Mouse (Mus musculus): ENCODE results near the gene Ssrp1. TPM values are rescaled to one million over a fixed set of nuclear protein-coding genes. Genes with fewer than 3 reads are reported as not detected.
A peak's percentile ranks its signal among the peaks of the same experiment; 100 is the strongest.

The Ssrp1 gene
- polyA plus RNA-seq, 1 experiment from 2014 or later: 271 TPM

DNA sequence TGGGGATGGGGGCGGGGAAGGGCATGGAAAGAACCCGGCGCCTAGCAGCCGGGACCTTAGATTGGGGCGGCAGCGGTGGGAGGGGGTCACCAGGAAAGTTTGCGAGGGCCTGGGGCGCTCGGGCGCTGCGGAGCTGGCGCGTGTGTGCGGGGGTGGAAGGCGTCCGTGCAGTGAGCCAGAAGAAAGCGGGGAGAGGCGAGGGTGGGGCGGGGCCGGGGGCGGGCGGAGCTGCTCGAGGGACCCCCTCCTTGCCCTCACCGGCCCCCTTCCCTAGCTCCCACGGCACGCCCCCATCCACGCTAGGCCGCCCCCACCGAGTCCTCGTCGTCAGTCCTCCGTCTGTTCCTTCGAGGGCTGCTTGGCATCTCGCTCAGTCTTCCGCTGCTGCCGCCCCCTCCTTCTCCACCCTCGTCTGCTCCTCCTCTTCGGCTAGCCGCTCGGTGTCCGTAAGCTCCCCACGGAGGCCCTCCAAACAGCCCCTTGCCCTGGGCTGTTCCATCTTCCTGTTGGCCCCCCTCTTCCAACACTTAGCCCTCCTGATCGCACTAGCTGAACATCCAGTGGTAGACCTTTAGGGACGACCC, 11.2 kb downstream of the Ssrp1 start:
- no peaks in the 10 kb centered on the region for H3K9me3 ChIP-seq (ENCODE audit: control insufficient read depth, low read length)
- peak overlapping the region; percentile 78 for H3K4me2 ChIP-seq (ENCODE audit: low read depth, low read length)
- peak; percentile 71 for ATAC-seq (ENCODE audit: low read depth)
- peak overlapping the region; percentile 97 for H3K27ac ChIP-seq (ENCODE audit: low read length)
- peak overlapping the region; percentile 80 for H3K9ac ChIP-seq (ENCODE audit: low read length)
- peaks cover 46% of the 10 kb centered on the region for H3K4me1 ChIP-seq (replicated peaks; ENCODE audit: control insufficient read depth, insufficient read depth, low read length)
- H3K27me3 ChIP-seq (ENCODE audit: control insufficient read depth, insufficient read depth, low read depth, low read length): no peaks in the 10 kb centered on the region
- peaks cover 30% of the 10 kb centered on the region for H3K36me3 ChIP-seq (ENCODE audit: control insufficient read depth, insufficient read depth, low read length)
- WGBS: under 1% methylated on average over 31 of the region's 44 CpGs
- H3K4me3 ChIP-seq (ENCODE audit: low read length): peak overlapping the region; percentile 72

DNA sequence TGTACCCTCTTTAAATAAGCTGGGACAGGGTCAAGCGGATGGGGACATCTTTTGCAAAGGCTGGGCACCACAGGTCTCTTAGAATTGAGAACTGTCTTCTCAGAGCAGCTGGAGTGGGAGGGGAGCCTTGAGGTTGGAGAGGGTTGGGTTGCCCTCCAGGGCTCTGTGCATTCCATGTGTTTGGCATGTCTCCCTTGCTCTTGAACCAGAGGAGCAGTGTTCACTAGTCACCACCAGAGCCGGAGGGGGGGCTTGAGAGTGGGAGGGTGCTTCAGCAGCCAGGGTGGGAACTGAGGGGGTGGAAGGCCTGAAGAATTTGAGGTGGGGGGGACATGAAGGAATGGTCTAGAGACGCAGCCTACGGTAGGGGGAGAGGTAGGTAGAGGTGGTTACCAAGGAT, 12.2 kb downstream of the Ssrp1 start:
- peak overlapping the region; percentile 78 for H3K4me2 ChIP-seq (ENCODE audit: low read depth, low read length)
- no peak for ATAC-seq (ENCODE audit: low read depth)
- H3K27me3 ChIP-seq (ENCODE audit: control insufficient read depth, insufficient read depth, low read depth, low read length): no peaks in the 10 kb centered on the region
- H3K4me1 ChIP-seq (replicated peaks; ENCODE audit: control insufficient read depth, insufficient read depth, low read length): peaks cover 46% of the 10 kb centered on the region
- WGBS: 46% methylated on average over 4 of the region's 4 CpGs
- H3K9me3 ChIP-seq (ENCODE audit: control insufficient read depth, low read length): no peaks in the 10 kb centered on the region
- peak overlapping the region; percentile 97 for H3K27ac ChIP-seq (ENCODE audit: low read length)
- peak overlapping the region; percentile 72 for H3K4me3 ChIP-seq (ENCODE audit: low read length)
- H3K36me3 ChIP-seq (ENCODE audit: control insufficient read depth, insufficient read depth, low read length): peaks cover 26% of the 10 kb centered on the region
- peak overlapping the region; percentile 80; the same call in 1 of the 2 replicates for H3K9ac ChIP-seq (ENCODE audit: low read length)

DNA sequence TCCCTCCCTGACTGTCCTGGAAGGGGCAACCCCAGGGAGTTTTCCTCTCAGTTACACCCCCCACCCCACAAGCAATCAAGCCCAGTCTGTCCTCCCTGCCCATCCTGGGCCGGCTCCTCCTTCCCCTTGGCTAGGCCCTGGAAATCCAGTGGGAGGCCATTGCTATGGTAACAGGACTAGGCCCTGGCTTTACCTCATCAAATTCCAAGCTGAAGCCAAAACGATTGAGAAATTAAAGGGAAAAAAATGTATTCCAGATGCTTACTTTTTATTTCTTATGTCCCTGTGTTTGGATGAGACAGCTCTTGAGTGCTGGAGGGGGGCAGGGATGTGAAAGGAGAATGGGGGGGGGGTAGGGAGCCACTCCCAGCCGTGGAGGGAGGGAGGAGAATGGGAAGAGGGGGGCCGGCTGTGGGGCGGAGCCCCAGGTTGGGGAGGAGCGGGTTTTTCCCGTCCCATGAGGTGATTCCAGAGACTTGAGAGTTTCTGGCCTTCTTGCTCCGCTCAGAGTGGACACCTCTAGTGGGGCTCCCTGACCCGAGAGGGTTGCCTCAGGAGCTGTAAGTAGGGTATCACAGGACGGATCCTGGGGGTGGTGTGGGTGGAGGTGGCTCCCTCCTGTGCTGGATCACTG, 13.1 kb downstream of the Ssrp1 start:
- H3K27me3 ChIP-seq (ENCODE audit: control insufficient read depth, insufficient read depth, low read depth, low read length): no peaks in the 10 kb centered on the region
- peak overlapping the region; percentile 64 for H3K9ac ChIP-seq (ENCODE audit: low read length)
- no peaks in the 10 kb centered on the region for H3K9me3 ChIP-seq (ENCODE audit: control insufficient read depth, low read length)
- ATAC-seq (ENCODE audit: low read depth): peak; percentile 72
- H3K27ac ChIP-seq (ENCODE audit: low read length): peak overlapping the region; percentile 97
- H3K36me3 ChIP-seq (ENCODE audit: control insufficient read depth, insufficient read depth, low read length): peaks cover 32% of the 10 kb centered on the region
- H3K4me1 ChIP-seq (replicated peaks; ENCODE audit: control insufficient read depth, insufficient read depth, low read length): peaks cover 46% of the 10 kb centered on the region
- 2% methylated on average over 8 of the region's 10 CpGs for WGBS
- H3K4me3 ChIP-seq (ENCODE audit: low read length): peak overlapping the region; percentile 53
- H3K4me2 ChIP-seq (ENCODE audit: low read depth, low read length): peak overlapping the region; percentile 78

DNA sequence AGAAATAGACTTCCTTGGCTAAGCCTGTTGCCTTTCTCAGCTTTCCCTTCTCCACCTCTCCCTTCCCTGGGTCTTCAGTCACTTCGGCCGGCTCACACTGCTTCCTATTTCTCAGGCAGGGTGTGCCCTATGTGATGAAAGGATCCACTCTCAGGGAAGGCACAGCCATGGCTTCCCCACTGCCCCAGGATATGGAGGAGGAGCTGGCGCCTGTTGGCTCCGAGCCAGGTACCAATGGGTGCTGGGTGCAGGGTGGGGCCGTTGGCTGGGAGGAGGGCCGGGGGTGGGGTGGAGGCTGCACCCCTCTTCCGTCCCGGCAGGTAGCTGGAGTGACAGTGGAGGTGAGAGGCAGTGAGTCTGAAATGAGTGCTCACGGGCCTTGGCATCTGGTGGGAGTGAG, 13.7 kb downstream of the Ssrp1 start:
- peak; percentile 4 for ATAC-seq (ENCODE audit: low read depth)

DNA sequence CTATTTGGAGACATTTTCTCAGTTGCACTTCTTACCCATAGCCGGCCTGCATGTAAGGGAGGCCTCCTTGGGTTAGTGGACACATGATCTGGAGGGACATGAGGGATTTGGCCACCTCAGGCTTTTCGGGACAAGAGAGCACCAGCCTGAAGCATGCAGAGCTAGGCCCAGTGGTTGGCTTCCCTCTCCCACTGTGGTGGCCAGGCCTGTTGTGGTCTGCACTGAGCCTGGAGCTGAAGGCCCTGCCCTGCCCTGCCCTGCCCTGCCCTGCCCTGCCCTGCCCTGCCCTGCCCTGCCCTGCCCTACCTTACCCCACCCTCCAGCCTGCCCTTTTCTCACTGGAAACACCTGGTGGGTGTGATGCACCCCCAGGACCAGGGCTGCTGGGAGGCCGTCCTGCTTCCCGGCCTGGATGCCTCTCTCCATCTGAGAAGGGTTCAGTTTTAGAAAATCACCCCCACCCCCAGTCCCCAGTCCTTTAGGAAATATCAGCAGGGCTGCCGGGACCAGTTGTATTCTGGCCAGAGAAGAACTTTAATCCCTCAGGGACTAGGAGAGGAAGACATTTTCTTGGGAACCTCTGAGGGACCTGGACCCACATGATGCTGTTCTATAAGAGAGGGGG, 16.3 kb downstream of the Ssrp1 start:
- Histone ChIP-seq H3K27ac (ENCODE audit: low read length) (no peak overlapping the region), H3K36me3 (ENCODE audit: control insufficient read depth, insufficient read depth, low read length) (peaks cover 35% of the 10 kb centered on the region), H3K4me3 (ENCODE audit: low read length) (no peak overlapping the region), H3K9ac (ENCODE audit: low read length) (peak overlapping the region; percentile 8; the same call in 1 of the 2 replicates), H3K9me3 (ENCODE audit: control insufficient read depth, low read length) (no peaks in the 10 kb centered on the region), H3K27me3 (ENCODE audit: control insufficient read depth, insufficient read depth, low read depth, low read length) (no peaks in the 10 kb centered on the region), H3K4me2 (ENCODE audit: low read depth, low read length) (no peak overlapping the region), H3K4me1 (replicated peaks; ENCODE audit: control insufficient read depth, insufficient read depth, low read length) (peaks cover 37% of the 10 kb centered on the region)
- ATAC-seq (ENCODE audit: low read depth): no peak
- 80% methylated on average over 5 of the region's 5 CpGs for WGBS

More for the DNA sequence above, 13.7 kb downstream of the Ssrp1 start:
- Histone ChIP-seq H3K9ac (ENCODE audit: low read length) (peak overlapping the region; percentile 64), H3K4me1 (replicated peaks; ENCODE audit: control insufficient read depth, insufficient read depth, low read length) (peaks cover 46% of the 10 kb centered on the region), H3K4me2 (ENCODE audit: low read depth, low read length) (peak overlapping the region; percentile 78), H3K9me3 (ENCODE audit: control insufficient read depth, low read length) (no peaks in the 10 kb centered on the region), H3K36me3 (ENCODE audit: control insufficient read depth, insufficient read depth, low read length) (peaks cover 31% of the 10 kb centered on the region), H3K4me3 (ENCODE audit: low read length) (peak overlapping the region; percentile 53), H3K27ac (ENCODE audit: low read length) (peak overlapping the region; percentile 97), H3K27me3 (ENCODE audit: control insufficient read depth, insufficient read depth, low read depth, low read length) (no peaks in the 10 kb centered on the region)
- WGBS: 13% methylated on average over 9 of the region's 9 CpGs

DNA sequence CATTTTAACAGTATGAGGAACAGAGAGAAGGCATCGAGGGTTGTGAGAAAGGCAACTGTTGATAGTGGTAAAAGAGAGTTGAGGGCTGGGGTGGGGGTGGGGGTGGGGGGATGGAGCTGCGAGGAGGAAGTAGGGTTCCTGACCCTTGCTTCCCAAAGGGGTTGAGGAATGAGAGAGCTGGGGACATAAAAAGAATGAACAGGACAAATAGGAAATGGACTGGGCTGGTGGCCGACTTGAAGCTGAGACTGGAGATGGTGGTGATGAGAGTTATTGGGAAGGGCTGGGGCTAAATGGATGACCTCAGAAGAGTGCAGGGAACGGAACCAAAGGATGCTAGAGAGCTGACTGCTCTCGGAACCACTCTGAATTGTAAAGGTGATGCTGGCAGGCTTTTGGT, 19.7 kb downstream of the Ssrp1 start:
- Histone ChIP-seq H3K27me3 (ENCODE audit: control insufficient read depth, insufficient read depth, low read depth, low read length) (no peaks in the 10 kb centered on the region), H3K9ac (ENCODE audit: low read length) (no peak overlapping the region), H3K36me3 (ENCODE audit: control insufficient read depth, insufficient read depth, low read length) (peaks cover 51% of the 10 kb centered on the region), H3K4me1 (replicated peaks; ENCODE audit: control insufficient read depth, insufficient read depth, low read length) (peaks cover 22% of the 10 kb centered on the region), H3K4me2 (ENCODE audit: low read depth, low read length) (no peak overlapping the region), H3K27ac (ENCODE audit: low read length) (no peak overlapping the region), H3K4me3 (ENCODE audit: low read length) (no peak overlapping the region), H3K9me3 (ENCODE audit: control insufficient read depth, low read length) (no peaks in the 10 kb centered on the region)
- no peak for ATAC-seq (ENCODE audit: low read depth)
- WGBS: 42% methylated on average over 5 of the region's 5 CpGs

DNA sequence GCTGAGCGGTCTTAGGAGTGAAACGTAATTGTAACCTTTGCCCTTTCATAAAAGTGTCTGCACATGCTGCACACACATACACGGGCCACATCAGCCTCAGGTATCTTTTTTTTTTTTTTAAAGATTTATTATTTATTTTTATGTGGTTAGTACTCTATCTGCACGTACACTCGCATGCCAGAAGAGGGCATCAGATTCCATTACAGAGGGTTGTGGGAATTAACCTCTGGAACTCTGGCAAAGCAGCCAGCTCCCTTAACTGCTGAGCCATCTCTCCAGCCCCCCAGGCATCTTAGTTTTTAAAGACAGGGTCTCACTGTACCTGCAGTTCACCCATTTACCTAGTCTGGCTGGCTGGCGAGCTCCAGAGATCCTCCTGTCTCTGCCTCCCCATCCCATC, 22.6 kb downstream of the Ssrp1 start:
- ATAC-seq (ENCODE audit: low read depth): no peak
- WGBS: 83% methylated on average over 6 of the region's 6 CpGs
- H3K27me3 ChIP-seq (ENCODE audit: control insufficient read depth, insufficient read depth, low read depth, low read length): no peaks in the 10 kb centered on the region
- peaks cover 46% of the 10 kb centered on the region for H3K36me3 ChIP-seq (ENCODE audit: control insufficient read depth, insufficient read depth, low read length)
- H3K4me2 ChIP-seq (ENCODE audit: low read depth, low read length): no peak overlapping the region
- no peaks in the 10 kb centered on the region for H3K9me3 ChIP-seq (ENCODE audit: control insufficient read depth, low read length)
- H3K4me3 ChIP-seq (ENCODE audit: low read length): no peak overlapping the region
- H3K4me1 ChIP-seq (replicated peaks; ENCODE audit: control insufficient read depth, insufficient read depth, low read length): peaks cover 13% of the 10 kb centered on the region; the same call in 1 of the 2 replicates
- H3K9ac ChIP-seq (ENCODE audit: low read length): no peak overlapping the region; the same call in 1 of the 2 replicates
- peak overlapping the region; percentile 65 for H3K27ac ChIP-seq (ENCODE audit: low read length)

DNA sequence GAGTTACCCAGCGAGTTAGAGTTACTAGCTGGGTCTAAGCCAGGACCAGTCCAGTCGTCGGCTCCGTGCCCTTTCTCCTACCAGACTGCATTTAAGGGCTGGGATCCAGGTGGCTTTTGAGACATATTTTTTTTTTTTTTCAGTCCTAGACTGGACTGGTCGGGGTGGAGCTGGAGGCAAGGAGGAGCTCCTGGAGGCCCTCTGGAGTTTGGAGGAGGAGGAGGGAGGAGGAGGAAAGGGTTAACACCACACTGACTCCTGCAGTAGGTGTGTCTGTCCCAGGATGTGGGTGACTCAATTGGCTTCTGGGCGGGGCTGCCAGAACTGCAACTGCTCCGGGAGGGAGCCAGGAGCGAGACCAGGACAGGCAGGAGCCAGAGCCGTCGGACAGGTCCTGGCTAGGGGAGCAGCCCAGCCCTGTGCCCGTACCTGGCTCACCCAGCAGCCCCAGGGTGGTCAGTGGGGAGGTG, 23.6 kb downstream of the Ssrp1 start:
- Histone ChIP-seq H3K36me3 (ENCODE audit: control insufficient read depth, insufficient read depth, low read length) (peaks cover 40% of the 10 kb centered on the region), H3K4me3 (ENCODE audit: low read length) (peak overlapping the region; percentile 47), H3K27me3 (ENCODE audit: control insufficient read depth, insufficient read depth, low read depth, low read length) (no peaks in the 10 kb centered on the region), H3K9ac (ENCODE audit: low read length) (peak overlapping the region; percentile 69), H3K4me2 (ENCODE audit: low read depth, low read length) (peak overlapping the region; percentile 61), H3K4me1 (replicated peaks; ENCODE audit: control insufficient read depth, insufficient read depth, low read length) (peaks cover 13% of the 10 kb centered on the region; the same call in 1 of the 2 replicates), H3K9me3 (ENCODE audit: control insufficient read depth, low read length) (no peaks in the 10 kb centered on the region), H3K27ac (ENCODE audit: low read length) (peak overlapping the region; percentile 72)
- WGBS: 6% methylated on average over 11 of the region's 11 CpGs
- ATAC-seq (ENCODE audit: low read depth): peak; percentile 94

DNA sequence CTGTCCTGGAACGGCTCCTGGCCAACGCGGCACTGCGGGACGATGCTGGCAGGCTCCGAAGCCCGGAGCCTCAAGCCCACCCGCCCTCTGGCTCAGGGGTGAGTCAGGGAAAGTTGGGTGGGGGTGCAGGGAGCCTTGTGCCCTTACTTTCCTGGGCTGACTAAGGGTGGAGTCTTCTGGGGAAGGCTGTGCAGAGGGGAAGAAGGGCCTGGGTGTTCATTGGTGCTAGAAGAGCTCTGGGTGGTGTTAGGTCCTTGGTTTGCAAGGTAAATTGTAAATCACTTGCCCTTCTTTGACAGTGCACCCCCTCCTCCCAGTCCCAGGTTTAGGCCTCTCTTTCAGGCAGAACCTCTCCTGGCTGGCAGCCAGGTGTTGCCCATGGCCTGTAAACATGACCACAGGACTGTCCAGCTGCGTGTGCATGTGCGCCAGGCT, 24.1 kb downstream of the Ssrp1 start:
- Histone ChIP-seq H3K4me1 (replicated peaks; ENCODE audit: control insufficient read depth, insufficient read depth, low read length) (peaks cover 13% of the 10 kb centered on the region; the same call in 1 of the 2 replicates), H3K27ac (ENCODE audit: low read length) (peak overlapping the region; percentile 72), H3K9me3 (ENCODE audit: control insufficient read depth, low read length) (no peaks in the 10 kb centered on the region), H3K27me3 (ENCODE audit: control insufficient read depth, insufficient read depth, low read depth, low read length) (no peaks in the 10 kb centered on the region), H3K36me3 (ENCODE audit: control insufficient read depth, insufficient read depth, low read length) (peaks cover 40% of the 10 kb centered on the region), H3K9ac (ENCODE audit: low read length) (peak overlapping the region; percentile 69), H3K4me2 (ENCODE audit: low read depth, low read length) (peak overlapping the region; percentile 61), H3K4me3 (ENCODE audit: low read length) (peak overlapping the region; percentile 47)
- ATAC-seq (ENCODE audit: low read depth): peak; percentile 34
- 26% methylated on average over 10 of the region's 10 CpGs for WGBS

All from lung, embryonic 16.5 days (tissue).